Mouse (Mus musculus) ovary, postnatal 10 days (tissue): ENCODE results near the gene Mknk1.

Experiments
- DNase-seq: peaks from one replicate; pipeline ENCODE4 v3.0.0; 2022; ENCODE audit warnings: low spot score

Gene Mknk1

GRCm38 (mm10) chr4:115838696-115839641, at the start of gene Mknk1:
Gene Mknk1, plus strand, starts transcription at chr4:115839198.
- peak; percentile 72 for DNase-seq

GRCm38 (mm10) chr4:115790864-115791263, 48.1 kb upstream of the Mknk1 start:
- no peak for DNase-seq

- DNase-seq: no peak
These were observed 43.6 kb upstream of the Mknk1 start for GRCm38 (mm10) chr4:115795360-115795759.

DNA sequence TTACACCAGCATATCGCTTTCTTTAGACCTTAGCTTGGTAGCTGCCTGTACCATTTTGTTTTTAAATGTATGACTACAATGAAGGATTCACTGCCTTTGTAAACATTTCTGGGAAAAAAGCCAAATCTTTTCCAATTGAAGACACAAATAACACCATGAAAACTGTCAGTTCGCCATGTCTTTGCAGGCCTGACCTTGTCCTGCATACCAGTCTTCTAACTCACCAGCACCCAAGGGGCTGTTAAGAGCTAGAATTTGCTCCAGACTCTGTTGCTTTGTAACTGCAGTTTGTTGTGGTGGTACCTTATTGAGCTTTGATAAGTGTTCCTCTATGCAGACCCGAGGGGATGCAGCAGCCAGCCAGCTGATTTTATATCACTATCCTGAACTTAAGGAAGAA, 39.0 kb upstream of the Mknk1 start:
- DNase-seq: no peak

DNA sequence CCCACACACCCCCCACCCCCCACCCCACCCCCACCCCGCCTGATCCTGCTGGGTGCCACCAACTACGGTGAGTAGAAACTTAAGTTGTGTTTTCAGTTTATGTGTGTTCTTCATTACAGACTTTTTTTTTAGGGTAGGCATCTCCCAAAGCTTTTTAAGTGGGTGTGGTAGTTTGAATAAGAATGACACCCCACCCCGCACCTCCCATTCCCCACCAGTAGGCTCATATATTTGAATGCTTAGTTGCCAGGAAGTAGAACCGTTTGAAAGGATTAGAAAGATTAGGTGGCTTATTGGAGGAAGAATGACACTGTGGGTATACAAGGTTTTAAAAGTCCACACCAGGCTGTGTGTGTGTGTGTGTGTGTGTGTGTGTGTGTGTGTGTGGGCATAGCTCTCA, 26.7 kb upstream of the Mknk1 start:
- no peak for DNase-seq

- DNase-seq: no peak
These were observed 23.4 kb upstream of the Mknk1 start for GRCm38 (mm10) chr4:115815606-115816005.

GRCm38 (mm10) chr4:115820199-115820598, 18.8 kb upstream of the Mknk1 start:
- DNase-seq: no peak

- no peak for DNase-seq
These were observed 18.1 kb upstream of the Mknk1 start for GRCm38 (mm10) chr4:115820944-115821343.

- no peak for DNase-seq
These were observed 17.6 kb upstream of the Mknk1 start for GRCm38 (mm10) chr4:115821431-115821830.

DNA sequence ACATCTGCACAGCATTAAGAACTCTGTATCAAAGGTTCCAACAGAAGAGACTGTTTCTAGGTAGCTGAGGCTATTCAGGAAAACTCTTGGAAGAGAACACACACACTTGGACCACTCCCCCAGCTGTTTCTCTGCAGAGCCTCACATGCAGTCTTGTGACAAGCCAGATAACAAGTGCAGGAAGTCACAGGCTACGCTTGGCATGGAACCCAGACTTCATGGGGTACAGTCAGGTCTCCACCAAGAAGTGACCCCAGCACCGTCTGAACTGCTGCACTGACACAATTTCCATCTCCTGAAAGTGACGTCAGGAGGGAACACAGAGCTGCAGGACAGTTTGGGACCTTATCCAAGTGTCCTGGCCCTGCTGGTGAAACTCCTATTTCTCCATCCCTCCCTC, 17.1 kb upstream of the Mknk1 start:
- DNase-seq: no peak

DNA sequence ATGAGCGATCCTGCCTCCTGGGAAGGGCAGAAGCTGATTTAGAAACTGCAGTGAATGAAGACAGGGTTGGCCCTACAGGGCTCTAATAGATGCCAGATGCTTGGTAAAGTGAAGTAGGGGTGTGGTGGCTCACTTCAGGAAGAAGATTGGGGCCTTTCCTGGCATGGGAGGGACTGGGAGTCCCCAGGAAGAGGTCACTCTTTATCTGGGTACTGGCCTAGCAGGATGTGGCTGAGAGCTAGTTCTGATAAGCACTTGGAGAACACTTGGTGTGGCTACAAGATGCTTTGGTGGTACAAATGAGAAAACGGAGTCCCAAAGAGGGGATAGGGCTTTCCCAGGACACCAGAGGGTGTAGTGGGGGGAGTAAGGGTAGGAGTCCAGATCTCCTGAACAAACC, 14.8 kb upstream of the Mknk1 start:
- DNase-seq: no peak

DNA sequence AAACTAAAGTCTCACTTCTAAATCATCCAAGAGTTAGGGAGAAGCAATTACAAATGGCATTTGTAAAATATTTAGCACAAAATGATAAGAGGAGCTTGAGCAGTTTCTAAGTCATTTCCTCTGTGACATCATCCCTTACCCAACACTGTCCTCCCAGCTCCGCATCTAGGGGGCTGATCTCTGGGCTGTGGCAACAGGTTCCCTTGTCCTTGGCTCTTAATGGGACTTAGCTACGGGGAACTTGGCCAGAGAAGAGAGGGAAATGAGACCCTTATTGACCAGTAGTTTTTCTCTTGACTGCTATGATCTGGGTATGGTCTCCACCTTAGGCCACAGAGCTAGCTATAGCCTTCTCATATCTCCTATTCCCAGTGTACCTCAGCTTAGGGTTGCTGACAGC, 13.7 kb upstream of the Mknk1 start:
- no peak for DNase-seq

- no peak for DNase-seq
These were observed 11.9 kb upstream of the Mknk1 start for GRCm38 (mm10) chr4:115827066-115827465.

DNA sequence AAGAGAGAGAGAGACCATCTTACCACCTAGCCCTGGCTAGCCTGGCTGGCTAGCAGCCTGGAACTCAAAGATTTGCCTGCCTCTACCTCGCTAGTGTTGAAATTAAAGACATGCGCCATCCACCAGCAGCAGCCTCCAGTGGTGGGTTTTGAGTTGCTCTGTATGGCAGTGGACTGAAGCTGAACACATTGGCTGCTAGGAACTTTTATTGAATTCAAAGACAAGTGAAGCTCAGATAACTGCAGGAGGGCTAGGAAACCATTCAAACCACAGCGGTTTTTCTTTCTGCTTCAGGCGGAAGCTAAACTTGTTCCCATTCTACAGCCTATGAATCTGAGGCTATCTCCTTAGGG, 11.5 kb upstream of the Mknk1 start:
- no peak for DNase-seq

GRCm38 (mm10) chr4:115827888-115828571, 11.0 kb upstream of the Mknk1 start, which contains the start of gene Mob3c:
Gene Mob3c, plus strand, starts transcription at chr4:115828092.
- peak; percentile 54 for DNase-seq

DNA sequence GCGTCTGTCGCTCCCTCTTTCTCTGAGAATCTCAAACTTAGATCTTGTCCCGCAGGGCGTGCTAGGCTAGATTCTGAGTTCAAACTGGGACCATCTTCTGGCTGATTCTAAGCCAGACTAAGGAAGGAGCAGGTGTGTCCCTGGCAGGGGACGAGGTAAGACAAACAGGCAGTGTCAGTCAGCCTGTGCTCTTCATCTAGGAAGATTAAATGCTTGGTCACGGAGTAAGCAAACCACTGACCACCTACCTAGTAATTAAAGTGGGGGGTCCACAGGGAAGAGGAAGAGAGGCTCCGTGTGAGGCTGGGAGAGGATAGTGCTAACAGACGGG, 10.5 kb upstream of the Mknk1 start:
- no peak for DNase-seq

- DNase-seq: no peak
These were observed 8.5 kb upstream of the Mknk1 start for GRCm38 (mm10) chr4:115830491-115830890.

DNA sequence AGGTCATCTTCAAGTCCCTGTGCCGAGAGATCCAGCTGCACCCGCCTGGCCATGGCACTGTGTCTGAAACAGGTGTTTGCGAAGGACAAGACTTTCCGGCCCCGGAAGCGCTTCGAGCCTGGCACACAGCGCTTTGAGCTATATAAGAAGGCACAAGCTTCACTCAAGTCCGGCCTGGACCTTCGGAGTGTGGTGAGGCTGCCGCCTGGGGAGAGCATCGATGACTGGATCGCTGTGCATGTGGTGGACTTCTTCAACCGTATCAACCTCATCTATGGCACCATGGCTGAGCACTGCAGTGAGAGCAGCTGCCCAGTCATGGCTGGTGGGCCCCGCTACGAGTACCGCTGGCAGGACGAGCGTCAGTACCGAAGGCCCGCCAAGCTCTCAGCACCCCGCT, 7.8 kb upstream of the Mknk1 start:
- DNase-seq: no peak

DNA sequence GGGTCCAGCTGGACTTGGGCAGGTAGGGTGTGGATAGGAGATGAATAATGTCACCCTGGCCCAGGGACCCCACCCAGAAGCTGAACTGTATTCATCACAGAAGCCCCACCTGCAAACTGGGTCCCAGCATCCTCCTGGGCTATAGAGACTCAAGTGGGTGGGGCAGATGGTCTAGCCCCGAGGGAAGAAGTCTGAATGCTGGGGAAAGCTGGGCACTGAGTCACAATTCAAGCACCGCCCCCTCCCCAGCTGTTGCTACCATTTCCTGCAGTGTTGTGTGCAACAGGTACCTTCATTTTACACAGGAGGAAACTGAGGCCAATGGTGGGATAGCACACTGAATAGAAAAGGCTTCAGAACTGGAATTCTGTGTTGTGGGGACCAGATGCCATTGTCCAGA, 7.0 kb upstream of the Mknk1 start:
- DNase-seq: no peak

- no peak for DNase-seq
These were observed 3.4 kb upstream of the Mknk1 start for GRCm38 (mm10) chr4:115835576-115835975.

DNA sequence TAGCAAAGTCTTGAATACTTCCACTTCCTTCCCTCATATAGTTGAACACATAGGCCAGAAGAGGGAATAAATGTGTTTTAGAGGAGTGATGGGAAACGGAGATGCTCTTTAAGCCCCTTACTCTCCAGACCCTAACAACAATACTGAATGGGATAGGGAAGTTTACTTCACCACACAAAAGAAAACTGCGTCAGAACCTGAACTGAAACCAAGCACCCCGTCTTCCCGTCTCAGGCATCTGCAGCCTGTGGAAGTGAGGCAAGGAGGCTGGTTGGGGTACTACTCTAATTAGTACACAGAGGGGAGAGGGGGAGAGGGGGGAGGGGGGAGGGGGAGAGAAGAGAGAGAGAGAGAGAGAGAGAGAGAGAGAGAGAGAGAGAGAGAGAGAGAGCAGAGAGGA, 802 bp upstream of the Mknk1 start:
- no peak for DNase-seq

DNA sequence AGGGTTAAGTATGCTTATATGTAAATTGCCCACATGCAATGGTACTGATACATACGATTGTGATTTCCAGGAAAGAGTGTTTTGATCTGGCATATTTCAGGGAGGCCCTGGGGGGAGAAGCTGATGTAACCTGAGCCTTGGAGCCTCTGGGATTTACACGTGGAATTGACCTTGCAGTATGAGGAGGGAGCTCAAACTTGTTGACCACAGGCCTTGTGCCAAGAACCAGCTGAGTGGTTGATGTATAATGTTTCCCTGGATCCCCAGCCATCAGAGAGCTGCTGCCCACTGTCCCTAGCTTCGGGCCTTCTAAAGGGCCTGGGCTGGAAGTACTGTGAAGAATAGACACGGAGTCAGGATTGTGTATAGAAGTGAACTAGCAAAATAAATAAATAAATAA, 958 bp downstream of the Mknk1 start:
- no peak for DNase-seq

DNA sequence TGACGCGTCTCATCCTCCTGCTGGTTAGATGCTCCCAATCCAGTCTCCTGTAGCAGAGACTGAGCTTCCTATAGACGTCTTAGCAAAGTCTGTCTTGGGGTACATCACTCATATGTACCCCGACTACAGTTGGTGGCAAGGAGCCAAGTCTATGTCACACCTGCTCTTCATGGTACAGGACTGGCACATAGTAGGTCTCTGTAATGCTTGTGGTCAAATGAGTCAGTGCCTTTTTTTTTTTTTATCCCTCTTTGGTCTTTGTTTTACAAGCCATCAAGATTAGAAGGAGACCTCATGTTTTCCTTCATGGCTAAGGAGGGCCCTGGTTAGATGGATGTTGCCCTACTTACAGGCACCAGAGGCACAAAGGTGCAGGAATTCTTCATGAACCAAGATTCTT, 1.8 kb downstream of the Mknk1 start:
- DNase-seq: no peak

DNA sequence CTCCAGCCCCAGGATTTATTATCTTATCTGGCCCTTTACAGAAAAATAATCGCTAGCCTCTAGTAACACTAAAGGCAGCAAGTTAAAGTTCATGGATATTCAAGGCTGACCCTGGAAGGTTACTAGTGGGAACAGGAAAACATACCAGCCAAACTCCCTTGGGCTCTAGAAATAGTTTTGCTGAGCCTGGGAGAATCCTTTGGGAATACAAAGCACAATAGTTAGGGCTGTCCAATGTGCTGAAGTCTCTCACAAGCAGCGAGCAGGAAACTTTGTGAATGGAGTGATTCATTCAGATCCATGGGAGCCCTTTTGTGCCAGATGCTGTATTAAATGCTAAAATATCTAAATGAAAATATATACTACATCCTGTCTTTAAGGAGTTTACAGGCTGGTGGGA, 7.7 kb downstream of the Mknk1 start:
- DNase-seq: no peak
